Mouse (Mus musculus): ENCODE measurements around the gene Lrwd1.

GRCm38 (mm10) chr5:136168071-136168470, 32.2 kb upstream of the Lrwd1 start:
- TF ChIP-seq CHD2 (IDR thresholded peaks at IDR 0.05; ENCODE audit: low read depth, low read length) (no peak), ZNF384 (IDR thresholded peaks at IDR 0.05; ENCODE audit: low read depth, low read length) (no peak), HCFC1 (IDR thresholded peaks at IDR 0.05; ENCODE audit: borderline replicate concordance, insufficient read depth, low read length) (no peak)
